Mouse (Mus musculus) adrenal gland, adult 18-20 months (tissue): ENCODE data around the gene Lrpprc. TPM values are rescaled to one million over a fixed set of nuclear protein-coding genes. Genes with fewer than 3 reads are reported as not detected.
"Not testable (repeated sequence)": the region's sequence is repeated elsewhere in the genome, so short reads cannot be mapped to it uniquely, and the experiment has no call there.

Experiments
- DNase-seq, 2 experiments: peaks; one replicate each; pipeline ENCODE4 v3.0.0; 2021 to 2022; ENCODE audit warnings: low spot score in 2 of 2
- long read RNA-seq, 2 experiments: library from polyadenylated mRNA; stranded (forward); transcript quantifications; one replicate each; pipeline ENCODE4 v2.0.0; 2021
- total RNA-seq, 2 experiments: library from RNA; stranded (reverse); gene quantifications; 1 replicate in 1 of 2; 2 replicates in 1 of 2; pipeline ENCODE4 v1.2.3; 2021

The Lrpprc gene
- 10 to 100 TPM; 71.2 to 74.9 TPM for total RNA-seq
- long read RNA-seq, experiment 1, full-length matches to known transcripts: 73 of 87 reads
- long read RNA-seq, experiment 1, partial matches to known transcripts: 5 of 87 reads
- long read RNA-seq, experiment 1, other reads (novel, unspliced or antisense): 9 of 87 reads
- long read RNA-seq, experiment 2, full-length matches to known transcripts: 132 of 171 reads
- long read RNA-seq, experiment 2, partial matches to known transcripts: 19 of 171 reads
- long read RNA-seq, experiment 2, other reads (novel, unspliced or antisense): 20 of 171 reads

DNA sequence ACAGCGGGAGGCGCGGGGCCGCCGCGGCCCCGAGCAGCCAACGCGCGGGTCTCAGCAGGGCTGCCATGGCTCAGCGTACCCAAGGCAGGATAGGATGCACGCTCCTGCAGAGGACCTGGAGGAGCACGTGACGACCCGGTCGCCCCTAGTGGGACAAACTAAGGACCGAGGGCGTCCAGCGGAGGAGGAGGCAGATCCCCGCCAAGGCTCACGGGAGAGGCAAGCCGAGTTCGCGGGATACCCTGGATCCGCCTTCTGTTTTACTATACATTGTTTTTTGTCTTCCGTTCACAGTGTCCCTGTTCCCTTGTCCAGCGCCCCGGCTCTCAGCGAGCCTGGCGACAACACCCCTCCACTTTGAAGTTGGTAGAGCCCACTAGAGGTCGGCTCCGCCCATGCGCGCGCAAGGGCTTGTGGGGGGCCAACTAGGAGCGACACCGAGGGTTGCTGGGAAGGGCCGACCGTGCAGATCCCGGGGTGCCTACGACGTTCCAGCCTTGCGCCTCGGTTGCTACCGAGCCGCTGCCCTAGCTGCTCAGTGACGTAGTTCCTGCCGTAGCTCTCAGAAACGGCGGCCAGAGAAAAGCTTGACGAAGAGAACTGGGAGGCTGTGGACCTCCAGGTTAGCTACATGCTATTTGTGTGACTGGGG lies at the start of gene Lrpprc:
Gene Lrpprc, minus strand, starts transcription at position 343 of the 652 bp plus-strand sequence.
- DNase-seq: peak; percentile 90 to 93

DNA sequence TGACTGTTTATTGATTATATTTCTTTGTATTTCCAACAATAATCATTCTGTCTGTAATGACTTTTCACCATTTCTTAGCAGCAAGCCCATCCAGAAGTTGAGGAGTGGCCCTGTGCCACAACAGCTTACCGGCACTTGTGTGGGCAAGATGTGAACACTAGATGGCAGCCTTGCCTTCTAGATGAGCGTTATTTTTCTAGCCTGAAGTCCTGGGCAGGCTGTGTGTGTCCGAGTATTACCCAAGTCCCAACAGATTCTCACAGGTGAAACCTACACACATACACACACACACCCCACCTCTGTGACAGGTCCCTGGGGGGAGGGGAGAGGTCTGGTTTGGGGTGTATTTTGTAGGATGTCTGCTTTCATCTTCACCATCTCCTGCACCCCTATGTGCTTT lies 47.2 kb upstream of the Lrpprc start:
- peak; percentile 59 to 67 for DNase-seq

DNA sequence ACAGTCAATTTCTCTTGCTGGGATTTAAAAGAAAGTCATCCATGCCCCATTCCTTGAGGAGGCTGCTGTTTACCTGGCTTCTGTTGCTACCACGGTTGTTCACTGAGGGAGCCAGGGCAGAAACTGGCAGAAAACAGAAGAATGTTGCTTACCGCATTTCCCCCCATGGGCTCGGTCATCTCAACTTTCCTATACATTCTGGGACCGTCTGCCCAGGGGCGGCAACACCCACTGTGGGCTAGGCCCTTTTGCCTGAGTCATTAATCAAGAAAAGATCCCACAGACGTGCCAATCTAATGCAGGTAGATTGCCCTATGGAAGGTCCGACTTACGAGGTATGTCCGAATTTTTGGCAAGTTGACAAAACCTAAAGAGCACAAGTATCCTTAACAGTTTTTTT lies 44.7 kb upstream of the Lrpprc start:
- no peak for DNase-seq

DNA sequence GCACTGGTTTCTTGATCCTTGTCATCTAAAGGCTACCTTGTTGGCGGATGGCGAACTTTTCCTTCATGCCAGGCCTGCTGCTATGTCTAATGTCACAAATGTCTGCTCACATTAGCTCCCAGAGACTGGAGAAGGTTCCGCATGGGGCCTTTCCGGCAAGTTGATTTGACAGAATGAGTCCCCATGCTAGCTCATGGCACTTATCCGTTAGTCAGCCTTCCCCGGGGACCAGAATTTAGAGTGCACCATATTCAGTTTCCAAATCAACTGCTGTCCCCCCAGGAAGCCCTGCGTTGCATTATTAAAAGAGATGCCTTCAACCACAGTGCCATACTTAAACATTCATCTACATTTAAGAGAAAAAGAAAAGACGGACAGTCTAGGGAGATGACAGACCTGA lies 41.8 kb upstream of the Lrpprc start:
- no peak for DNase-seq

DNA sequence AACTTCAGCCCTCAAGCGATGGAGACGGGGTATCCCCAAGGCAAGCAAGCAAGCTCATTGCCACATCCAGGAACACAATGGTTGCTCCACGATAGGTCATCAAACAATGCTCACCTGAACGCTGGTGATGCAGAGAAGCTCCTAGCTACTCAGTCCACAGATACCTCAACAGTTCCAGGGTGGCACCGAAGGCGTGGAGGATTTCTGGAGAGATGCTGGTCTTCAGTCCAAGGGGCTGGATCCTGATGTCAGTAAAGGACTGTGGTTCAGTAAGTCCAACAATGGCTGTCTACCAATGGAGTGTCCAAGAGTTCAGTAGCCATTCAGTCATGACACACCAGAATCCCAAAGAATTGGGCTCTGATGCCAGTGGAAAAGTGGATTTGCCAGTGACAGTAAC lies 37.7 kb upstream of the Lrpprc start:
- no peak for DNase-seq

DNA sequence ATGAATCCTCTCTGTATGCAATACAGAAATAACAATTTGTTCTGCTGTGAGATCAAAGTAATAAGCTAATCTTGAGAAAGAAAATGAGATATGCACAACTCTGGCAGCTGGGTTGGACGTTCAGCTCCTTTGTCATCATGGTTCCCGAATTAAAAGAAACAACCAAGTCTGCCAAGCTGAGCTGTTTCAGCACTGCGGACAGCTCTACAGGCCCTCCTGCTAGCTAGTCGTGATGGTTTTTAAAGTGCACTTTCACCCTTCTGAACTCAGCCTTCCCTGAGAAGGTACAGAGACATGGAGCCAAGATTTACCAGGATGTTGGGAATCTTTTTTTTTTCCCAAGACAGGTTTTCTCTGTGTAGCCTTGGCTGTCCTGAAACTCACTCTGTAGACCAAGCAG lies 30.0 kb upstream of the Lrpprc start:
- no peak for DNase-seq

DNA sequence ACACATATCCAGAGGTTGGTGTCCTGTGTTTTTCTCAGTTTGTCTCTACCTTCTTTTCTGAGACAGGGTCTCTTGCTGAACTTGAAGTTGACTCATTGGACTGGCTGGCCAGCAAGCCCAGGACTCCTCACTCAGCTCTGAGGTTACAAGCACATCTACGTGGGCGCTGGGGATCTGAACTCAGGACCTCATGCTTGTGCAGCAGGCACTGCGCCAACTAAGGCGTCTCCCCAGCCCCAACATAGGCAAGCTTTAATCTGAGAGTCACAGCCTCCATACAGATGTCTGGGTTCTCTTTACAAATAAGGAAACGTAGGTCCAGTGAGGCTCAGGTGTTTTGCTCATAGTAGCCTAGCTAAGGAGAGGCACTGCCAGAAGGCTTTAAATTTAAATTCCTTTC lies 27.8 kb upstream of the Lrpprc start:
- DNase-seq: no peak

DNA sequence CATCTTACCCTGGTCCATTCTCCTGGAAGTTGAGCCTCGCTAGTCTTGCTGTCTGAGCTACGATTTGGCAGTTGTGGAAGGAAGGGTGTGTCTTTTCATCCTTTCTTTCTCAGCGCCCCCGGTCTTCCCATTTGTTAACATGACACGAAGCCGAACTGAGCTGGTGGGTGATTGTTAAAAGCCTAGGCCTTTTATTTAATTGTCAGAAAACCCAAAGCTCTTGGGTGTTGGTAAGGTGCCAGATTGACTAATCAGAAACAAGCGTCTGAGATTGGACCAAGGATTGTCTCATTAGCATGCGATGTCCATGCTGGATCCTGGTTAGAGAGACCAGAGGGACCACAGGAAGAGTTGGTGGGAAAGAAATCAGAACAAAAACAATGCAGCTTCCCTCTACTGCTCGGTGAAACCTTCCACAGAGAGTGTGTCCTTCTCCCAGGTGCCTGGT lies 25.4 kb upstream of the Lrpprc start:
- DNase-seq: no peak

DNA sequence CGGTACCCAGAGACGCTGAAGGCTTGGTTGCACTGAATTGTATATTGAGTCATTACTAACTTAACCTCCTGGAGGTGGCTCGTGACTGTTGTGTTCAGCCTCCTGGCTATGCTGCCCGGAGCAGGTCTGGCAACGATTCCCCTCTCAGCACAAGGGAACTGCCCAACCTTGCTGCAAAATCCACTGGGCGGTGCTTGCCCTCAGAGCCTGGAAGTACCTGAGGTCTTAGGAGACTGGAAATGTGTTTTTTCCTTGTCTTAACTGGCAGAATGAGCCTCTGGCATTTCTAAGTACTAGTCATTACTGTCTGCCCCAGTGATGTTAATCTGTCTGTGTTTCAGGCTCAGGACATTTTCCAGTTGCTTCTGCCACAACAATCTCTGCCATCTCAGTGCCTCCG lies 24.3 kb upstream of the Lrpprc start:
- no peak for DNase-seq

DNA sequence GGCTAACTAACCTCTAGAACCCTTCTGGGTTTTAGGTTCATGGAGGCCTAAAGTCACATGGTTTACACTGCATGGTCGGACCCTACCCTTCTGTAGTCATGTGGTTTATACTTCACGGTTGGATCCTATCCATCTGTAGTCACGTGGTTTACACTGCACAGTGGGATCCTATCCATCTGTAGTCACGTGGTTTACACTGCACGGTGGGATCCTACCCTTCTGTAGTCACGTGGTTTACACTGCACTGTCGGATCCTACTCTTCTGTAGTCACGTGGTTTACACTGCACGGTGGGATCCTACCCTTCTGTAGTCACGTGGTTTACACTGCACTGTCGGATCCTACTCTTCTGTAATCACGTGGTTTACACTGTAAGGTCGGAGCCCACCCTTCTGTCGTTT lies 23.6 kb upstream of the Lrpprc start:
- not testable (repeated sequence) for DNase-seq

DNA sequence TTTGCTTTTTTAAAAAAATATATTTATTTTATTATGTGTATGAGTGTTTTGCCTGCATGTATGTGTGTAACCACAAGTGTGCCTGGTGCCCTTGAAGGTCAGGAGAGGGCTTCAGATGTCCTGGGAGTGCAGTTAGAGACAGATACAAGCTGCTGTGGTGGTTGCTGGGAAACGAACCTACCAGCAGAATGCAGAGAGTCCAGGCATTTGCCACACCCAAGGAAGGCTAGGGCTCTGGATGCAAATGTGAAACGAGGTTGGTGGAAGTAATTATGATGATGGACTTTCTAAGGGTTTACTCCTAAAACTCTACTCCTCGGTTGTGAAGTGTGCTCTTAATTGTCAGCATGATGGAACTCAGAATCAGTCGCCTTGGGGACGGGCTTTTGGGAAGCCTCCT lies 1.4 kb upstream of the Lrpprc start:
- DNase-seq: no peak

DNA sequence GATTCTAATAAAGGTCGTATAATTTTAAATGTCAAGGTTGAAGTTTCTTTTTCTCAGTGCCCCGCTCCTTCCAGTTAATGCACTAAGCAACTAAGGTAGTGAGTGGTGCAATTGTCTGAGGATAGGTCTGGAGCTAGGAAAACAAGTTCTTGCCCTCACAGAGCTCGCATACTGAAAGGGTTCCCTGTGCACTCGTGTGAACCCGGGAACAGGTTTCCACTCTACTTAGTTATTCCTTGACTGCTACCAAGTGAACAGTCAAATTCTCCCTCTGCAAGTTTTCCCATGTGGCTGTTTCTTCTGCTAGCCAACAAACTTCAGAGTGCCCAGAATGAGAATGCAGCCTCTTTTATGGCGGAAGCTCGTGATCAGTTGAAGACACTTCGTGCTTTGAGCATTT lies 567 bp upstream of the Lrpprc start:
- DNase-seq: peak in 1 of 2 experiments; percentile 29

DNA sequence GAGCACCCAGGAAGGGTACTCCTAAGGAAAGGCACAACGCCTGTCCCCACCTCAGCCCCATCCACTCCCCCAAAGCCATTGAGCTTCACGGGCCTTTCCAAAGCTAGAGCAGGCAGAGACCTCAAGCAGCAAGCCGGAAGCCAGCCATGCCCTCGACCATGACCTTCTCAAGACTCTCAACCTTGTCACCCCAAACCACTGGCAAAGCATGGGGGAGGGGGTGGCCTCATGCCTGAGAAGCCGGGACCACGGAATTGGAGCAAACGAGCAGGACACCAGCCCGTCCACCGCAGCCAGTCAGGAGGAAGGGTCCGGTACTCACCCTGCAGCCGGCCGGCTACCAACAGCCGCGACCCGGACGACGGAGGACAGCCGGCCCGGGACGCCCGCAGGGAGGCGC lies 546 bp downstream of the Lrpprc start:
- peak in 1 of 2 experiments; percentile 12 for DNase-seq

DNA sequence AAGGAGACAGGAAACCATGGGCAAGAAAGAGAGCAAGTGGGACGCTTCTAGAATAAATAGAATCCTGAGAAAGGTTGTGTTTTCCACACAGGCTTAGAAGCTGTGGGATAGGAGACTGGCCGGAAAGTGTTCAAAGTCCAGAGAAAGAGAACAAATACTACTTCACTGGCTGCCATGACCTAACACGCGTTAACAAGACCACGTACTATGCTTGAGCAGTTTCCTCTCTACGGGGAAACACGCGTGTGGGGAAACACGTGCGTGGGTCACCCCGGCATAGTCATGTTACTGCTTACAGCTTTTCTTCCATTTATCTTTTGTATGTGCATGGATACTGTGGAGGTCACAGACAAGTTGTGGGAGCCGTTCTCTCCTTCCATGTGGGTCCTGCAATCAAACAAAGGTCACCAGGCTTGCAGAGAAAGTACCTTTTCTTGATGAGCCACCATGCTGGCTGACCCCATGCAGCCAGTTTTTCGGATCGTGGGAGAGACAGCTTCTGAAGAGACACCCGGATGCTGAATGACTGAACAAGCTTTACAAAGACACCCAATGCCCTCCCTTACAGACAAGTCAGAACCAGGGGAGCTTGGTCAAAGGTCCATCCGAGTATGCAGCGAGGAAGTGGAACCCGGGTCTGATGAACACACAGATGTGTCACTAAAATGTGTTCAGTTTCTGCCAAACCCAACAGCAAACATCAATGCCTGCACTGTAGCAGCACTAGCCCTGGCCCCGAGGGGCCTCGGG lies 2.0 kb downstream of the Lrpprc start:
- no peak for DNase-seq

DNA sequence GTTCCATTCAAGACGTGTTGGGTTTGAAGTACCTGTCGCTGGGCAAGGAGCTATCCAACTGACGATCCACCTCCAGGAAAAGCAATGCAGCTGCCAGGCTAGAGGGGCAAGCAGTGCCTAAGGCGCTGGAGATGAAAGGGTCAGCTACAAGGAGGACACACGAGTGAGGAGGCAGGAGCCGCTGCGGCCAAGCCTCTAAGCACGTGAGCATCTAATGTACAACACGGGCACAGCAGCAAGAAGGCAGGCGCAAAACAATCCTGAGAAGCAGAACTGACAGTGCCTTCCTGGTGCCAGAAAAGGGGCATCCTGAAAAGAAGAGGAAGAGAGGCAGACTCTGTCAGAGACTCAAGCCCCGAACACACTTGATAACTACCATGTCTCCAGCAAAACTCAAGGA lies 3.1 kb downstream of the Lrpprc start:
- no peak for DNase-seq

DNA sequence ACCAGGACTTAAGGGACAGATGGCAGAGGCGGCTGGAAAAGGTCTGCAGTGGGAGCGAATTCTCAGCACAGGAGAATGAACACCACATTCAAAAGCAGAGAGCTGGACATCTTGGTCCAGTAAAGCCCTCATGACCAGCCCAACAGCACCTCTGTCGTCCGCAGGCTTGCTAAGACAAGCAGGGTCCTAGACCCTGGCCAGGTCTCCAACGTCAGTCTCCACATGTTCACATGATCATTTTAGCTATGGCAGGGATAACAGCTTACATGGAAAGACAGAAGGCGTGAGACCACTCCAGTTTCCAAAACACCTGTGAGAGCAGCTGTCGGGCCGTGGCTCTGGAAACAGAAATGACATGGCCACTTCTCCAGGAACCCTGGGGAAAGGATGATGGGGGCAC lies 3.7 kb downstream of the Lrpprc start:
- no peak for DNase-seq

DNA sequence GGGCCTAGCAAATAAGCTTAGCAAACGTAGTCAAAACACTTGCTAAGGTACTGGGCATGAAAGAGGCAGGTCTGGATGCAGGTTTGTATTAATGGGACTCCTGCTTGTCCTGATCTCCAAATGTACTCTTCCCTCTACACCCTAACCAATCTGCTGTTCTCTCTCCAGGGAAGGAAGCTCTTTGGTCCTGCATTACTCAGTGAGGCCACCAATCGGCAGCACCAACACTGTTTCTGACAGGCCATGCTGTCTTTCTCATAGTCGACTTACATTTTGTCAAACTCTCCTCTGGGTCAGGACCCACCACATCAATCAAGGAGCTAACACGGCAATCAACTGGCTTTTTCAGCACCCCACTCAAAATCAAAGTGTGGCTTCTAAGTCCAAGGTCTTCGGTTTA lies 5.4 kb downstream of the Lrpprc start:
- DNase-seq: no peak

DNA sequence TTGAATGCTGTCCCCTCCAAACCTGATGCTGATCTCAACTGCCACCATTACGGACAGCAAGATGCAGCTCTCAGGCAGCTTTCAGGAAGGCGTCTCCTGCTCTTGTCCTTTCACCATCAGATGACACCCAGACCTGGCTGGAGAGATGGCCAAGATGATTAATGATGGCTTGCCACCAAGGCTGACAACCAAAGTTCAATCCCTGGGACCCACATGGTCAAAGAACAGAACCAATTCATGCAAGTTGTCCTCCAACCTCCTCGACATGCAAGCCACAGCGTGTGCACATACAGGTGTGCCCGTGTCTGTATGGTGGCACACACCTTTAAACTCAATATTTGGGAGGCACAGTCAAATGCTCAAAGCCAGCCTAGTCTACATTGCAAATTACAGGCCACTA lies 7.1 kb downstream of the Lrpprc start:
- no peak for DNase-seq

DNA sequence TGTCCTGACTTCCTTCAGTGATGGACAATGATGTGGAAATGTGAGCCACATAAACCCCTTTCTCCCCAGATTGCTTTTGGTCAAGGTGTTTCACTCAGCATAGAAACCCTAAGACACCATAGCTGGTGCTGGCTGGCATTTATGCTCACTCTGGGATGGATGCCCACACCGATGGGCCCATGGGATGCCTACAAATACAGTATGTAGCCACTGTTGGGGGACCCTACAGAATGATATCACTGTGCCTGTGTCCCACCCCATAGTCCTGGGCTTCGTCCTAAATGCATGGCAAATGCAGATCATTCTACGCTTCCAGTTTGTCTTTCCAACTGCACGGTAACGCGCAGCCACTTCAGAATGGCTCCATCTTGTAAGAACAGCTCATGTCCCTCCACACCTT lies 10.3 kb downstream of the Lrpprc start:
- DNase-seq: no peak

DNA sequence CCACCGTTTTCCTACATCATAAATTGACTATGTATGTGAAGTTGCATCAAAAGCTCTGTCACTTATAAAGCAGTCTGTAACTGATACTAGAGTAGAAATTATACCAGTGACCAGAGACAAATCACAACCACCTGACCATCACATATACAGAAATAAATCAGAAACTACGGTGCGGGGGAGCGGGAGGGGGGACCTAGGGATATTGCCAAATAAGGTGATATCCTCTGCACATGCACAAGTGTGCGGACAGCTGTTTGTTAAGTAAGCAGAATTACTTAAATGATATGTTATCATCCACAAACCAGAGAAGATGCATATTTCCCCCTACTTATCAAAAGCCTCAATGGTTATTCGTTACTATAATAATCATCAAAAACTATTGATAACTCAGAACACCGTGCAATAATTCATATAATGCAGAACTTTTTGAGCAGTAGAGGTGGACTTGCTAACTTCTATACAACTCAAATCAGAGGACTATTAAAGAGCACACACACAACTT lies 12.1 kb downstream of the Lrpprc start:
- DNase-seq: no peak

DNA sequence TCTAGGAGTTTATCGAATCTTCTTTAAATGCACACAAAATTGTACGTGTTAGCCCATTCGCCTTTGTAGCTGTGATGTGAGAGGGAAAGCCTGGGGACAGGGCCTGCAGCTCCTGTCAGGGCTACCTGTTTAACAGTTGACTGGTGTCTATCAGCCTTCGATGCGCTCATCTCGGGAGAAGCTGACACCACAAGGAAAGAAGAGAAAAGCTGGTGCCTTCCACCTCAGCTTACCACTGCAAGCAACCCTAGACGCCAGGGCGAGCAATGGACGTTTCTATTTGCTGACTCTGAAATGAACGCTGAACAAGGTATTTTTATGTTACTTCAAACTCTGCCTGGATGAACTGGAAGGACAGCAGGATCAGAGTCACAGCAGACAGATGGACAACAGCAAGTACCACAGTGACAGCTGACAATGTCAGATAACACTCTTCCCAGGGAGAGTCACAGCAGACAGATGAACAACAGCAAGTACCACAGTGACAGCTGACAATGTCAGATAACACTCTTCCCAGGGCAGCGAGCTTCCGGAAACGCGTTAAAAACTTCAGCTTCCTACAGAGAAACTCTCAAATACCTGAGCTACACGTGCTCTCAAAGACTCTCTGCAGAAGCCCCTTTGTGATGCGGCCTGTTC lies 14.1 kb downstream of the Lrpprc start:
- no peak for DNase-seq

DNA sequence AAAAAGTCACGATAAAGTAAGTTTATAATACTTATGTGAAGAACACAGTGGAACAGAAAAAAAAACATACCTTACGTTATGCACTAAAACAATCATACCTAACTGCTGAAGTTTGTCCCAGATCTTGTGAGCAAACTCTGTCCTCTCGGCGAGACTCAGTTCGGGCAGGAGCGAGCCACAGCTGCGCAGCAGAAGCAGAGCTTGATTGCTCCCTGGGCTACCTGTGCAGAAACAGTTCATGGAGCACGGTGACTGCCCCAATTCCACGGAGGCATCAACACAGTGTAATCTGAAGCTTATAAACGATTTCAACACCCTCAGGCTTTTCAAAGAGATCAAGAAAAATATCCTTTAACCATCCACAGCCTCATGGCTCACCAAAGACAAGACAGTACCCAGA lies 15.3 kb downstream of the Lrpprc start:
- DNase-seq: no peak
